Mouse (Mus musculus) forebrain, embryonic 15.5 days (tissue): ENCODE results near the gene Vtn. TPM values are rescaled to one million over a fixed set of nuclear protein-coding genes. Genes with fewer than 3 reads are reported as not detected.
"Not testable (repeated sequence)": the region's sequence is repeated elsewhere in the genome, so short reads cannot be mapped to it uniquely, and the experiment has no call there.

Source experiments
- ATAC-seq: fragments of 200-750 bp; cut with Nextera tagmentation; replicated peaks from 2 replicates; pipeline ENCODE4 v1.8.0; 2017; ENCODE audit warnings: mild to moderate bottlenecking, moderate TSS enrichment, moderate library complexity
- H3K27ac ChIP-seq: fragments of 300-500 bp; sonication (generic); replicated peaks from 2 replicates; pipeline ENCODE4 v1.5.1; 2015; ENCODE audit warnings: mild to moderate bottlenecking, inconsistent platforms
- H3K27me3 ChIP-seq: fragments of 300-500 bp; sonication (generic); 2 replicates; pipeline ENCODE4 v1.6.1; 2015; ENCODE audit warnings: inconsistent platforms
- H3K36me3 ChIP-seq: fragments of 300-500 bp; sonication (generic); 2 replicates; pipeline ENCODE4 v1.6.1; 2015; ENCODE audit warnings: mild to moderate bottlenecking, inconsistent platforms
- H3K4me1 ChIP-seq: fragments of 300-500 bp; sonication (generic); 2 replicates; pipeline ENCODE4 v1.6.1; 2015; ENCODE audit warnings: inconsistent platforms
- H3K4me2 ChIP-seq: fragments of 300-500 bp; sonication (generic); replicated peaks from 2 replicates; pipeline ENCODE4 v1.6.1; 2015; ENCODE audit warnings: mild to moderate bottlenecking, inconsistent platforms
- H3K4me3 ChIP-seq: fragments of 300-500 bp; sonication (generic); 2 replicates; pipeline ENCODE4 v1.5.1; 2015; ENCODE audit warnings: mild to moderate bottlenecking, inconsistent platforms
- H3K9ac ChIP-seq: fragments of 300-500 bp; sonication (generic); replicated peaks from 2 replicates; pipeline ENCODE4 v1.6.1; 2015; ENCODE audit warnings: mild to moderate bottlenecking, inconsistent platforms
- H3K9me3 ChIP-seq: fragments of 300-500 bp; sonication (generic); 2 replicates; pipeline ENCODE4 v1.6.1; 2016; ENCODE audit warnings: inconsistent platforms
- WGBS: fragments of 180-500 bp; shearing (Covaris S2); methylation state at CpG from one replicate; pipeline ENCODE4 v1.1.7; 2015; ENCODE audit warnings: mixed read lengths; 5-methylcytosine and 5-hydroxymethylcytosine counted together
- polyA plus RNA-seq: library from polyadenylated mRNA; unstranded; fragments of >200 nt; fragmentation: Nextera tagmentation; extraction: Ambion mirVana; gene quantifications from 2 replicates; pipeline ENCODE4 v1.2.1, GENCODE M21; 2015

The Vtn gene
- polyA plus RNA-seq, 1 experiment from 2014 or later = 69.0 TPM

DNA sequence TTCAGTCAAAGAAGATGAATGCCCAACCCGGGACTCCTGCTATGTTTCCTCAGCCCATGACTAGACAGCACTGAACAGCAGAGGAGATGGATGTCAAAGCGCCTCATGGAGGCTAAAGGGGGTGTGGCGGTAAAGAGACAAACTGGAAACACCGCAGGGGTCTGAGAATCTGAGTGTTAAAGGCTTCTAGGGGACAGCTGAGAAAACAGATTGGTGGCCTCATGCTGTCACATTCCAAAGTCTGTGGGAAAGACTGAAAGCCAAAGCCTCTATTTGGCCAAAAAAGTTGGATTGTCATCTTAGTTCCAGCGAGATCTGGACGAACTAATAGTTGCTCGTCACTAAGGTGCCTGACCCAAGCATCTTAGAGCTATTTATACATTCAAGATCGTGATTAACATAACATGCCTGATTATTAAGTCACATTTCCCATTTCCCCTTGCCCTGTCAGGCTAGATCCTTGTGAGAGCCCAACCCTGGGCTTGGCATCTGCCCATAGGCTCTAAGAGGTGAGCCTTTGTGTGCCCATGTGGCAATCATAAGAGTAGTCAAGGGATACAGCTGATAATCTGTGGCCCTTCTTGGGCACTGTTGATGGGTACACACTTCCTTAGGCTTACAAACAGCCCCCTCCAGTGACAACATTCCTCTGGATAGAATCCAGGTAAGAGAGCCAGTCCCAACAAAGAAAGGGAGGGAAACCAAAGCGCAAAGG is 24.5 kb downstream of the Vtn start:
- Histone ChIP-seq H3K27me3 (no peaks in the 10 kb centered on the region), H3K4me1 (no peaks in the 10 kb centered on the region), H3K4me3 (no peak overlapping the region), H3K9ac (no peak overlapping the region), H3K27ac (0 out of 2 replicates have a peak overlapping the region, but pooled peaks have one; percentile 21), H3K4me2 (no peak overlapping the region), H3K36me3 (peaks cover 95% of the 10 kb centered on the region), H3K9me3 (no peaks in the 10 kb centered on the region)
- no peak for ATAC-seq
- 84% methylated on average over 9 of the region's 9 CpGs for WGBS

DNA sequence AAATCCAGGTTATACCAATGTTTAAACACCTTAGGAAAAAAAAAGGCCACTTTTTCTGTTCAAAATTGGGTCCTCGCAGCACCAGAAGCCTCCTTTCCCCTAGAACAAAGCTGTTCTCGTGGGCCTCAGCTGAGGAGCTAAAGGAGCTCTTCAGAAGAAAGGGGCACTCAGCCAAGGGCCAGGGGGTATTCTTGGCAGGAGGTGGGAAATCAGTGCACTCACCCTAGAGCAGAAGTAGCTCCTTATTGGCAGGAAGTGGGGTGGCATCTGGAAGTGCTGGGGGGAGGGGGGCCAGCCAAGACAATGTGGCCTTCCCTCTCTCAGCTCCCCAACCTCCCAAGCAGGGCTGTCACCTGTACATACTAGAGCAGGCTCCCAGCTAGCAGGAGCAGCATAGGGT is 25.9 kb downstream of the Vtn start:
- ATAC-seq = no peak
- Histone ChIP-seq H3K9me3 (no peaks in the 10 kb centered on the region), H3K27me3 (no peaks in the 10 kb centered on the region), H3K36me3 (peaks cover 93% of the 10 kb centered on the region), H3K4me1 (no peaks in the 10 kb centered on the region), H3K9ac (no peak overlapping the region), H3K4me2 (no peak overlapping the region), H3K4me3 (no peak overlapping the region), H3K27ac (peak overlapping the region; percentile 7; the same call in 1 of the 2 replicates)
- WGBS = 35% methylated on average over 2 of the region's 2 CpGs

DNA sequence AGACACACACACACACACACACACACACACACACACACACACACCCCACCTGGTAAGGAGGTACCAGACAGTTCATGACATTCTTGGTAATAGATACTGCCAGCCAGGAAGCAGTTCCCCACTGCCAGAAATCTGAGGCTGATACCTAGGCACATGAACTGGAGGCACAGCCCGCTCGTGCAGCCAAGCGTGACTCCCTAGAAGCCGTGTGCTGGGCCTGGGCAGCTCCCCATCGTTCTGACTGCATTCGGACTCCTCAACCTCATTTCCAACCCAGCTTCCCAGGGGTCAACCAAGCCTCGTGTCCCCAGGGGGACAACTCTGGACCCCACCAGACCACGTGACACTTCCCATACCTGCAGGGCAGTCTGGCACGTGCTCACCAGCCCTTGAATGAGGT is 29.8 kb downstream of the Vtn start:
- no peak overlapping the region for H3K4me3 ChIP-seq
- no peaks in the 10 kb centered on the region for H3K27me3 ChIP-seq
- no peak for ATAC-seq
- no peak overlapping the region for H3K27ac ChIP-seq
- H3K36me3 ChIP-seq = peaks cover 61% of the 10 kb centered on the region
- no peak overlapping the region for H3K4me2 ChIP-seq
- H3K9me3 ChIP-seq = no peaks in the 10 kb centered on the region
- H3K9ac ChIP-seq = no peak overlapping the region
- WGBS = 84% methylated on average over 9 of the region's 9 CpGs
- H3K4me1 ChIP-seq = no peaks in the 10 kb centered on the region

DNA sequence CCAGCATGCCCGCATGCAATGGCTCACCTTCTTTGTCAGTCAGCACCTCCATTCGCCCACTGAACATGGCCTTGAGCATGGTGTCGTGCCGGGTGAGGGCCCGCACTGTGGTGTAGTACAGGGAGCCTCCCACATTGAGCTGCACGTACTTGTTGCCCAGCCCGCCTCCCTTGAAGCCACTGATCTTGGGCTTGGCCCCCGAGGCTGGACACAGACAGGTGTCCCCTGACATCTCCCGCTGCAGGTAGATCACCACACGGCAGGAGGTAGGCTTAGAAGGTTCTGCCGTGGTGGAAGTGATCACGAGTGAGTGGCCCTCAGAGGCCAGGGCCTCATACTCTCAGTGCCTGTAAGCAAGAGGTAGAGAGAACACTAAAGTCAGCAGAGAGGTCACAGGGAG is 31.1 kb downstream of the Vtn start:
- ATAC-seq = no peak
- peaks cover 48% of the 10 kb centered on the region for H3K36me3 ChIP-seq
- 90% methylated on average over 12 of the region's 12 CpGs for WGBS
- H3K27ac ChIP-seq = no peak overlapping the region
- H3K9ac ChIP-seq = no peak overlapping the region
- peaks cover 9% of the 10 kb centered on the region for H3K4me1 ChIP-seq
- H3K27me3 ChIP-seq = no peaks in the 10 kb centered on the region
- no peak overlapping the region for H3K4me3 ChIP-seq
- H3K9me3 ChIP-seq = no peaks in the 10 kb centered on the region
- H3K4me2 ChIP-seq = no peak overlapping the region

DNA sequence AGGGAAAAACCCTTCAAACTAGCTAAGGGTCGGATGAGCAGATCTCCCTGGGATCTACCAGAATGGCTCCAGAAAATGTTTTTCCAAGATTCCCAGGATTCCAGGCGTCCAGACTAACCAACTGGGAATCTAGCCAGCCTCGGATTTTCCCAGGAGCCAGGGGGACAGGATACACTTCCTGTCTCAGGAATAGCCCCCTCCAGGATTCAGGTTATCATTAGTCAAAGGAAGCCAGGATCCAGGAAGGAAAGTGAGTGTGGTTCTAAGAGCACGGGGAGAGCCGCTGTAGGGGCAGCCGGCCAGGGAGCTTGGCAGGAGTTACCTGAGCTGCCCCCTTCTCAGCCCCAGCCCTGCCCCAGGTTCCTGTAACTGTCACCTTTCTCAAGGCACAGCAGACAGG is 32.2 kb downstream of the Vtn start:
- no peak for ATAC-seq
- H3K9ac ChIP-seq = no peak overlapping the region
- H3K4me3 ChIP-seq = no peak overlapping the region
- H3K27me3 ChIP-seq = no peaks in the 10 kb centered on the region
- peaks cover 38% of the 10 kb centered on the region for H3K36me3 ChIP-seq
- peaks cover 13% of the 10 kb centered on the region for H3K4me1 ChIP-seq
- 0 out of 2 replicates have a peak overlapping the region, but pooled peaks have one; percentile 21 for H3K27ac ChIP-seq
- WGBS = 86% methylated on average over 6 of the region's 6 CpGs
- H3K4me2 ChIP-seq = no peak overlapping the region
- no peaks in the 10 kb centered on the region for H3K9me3 ChIP-seq

DNA sequence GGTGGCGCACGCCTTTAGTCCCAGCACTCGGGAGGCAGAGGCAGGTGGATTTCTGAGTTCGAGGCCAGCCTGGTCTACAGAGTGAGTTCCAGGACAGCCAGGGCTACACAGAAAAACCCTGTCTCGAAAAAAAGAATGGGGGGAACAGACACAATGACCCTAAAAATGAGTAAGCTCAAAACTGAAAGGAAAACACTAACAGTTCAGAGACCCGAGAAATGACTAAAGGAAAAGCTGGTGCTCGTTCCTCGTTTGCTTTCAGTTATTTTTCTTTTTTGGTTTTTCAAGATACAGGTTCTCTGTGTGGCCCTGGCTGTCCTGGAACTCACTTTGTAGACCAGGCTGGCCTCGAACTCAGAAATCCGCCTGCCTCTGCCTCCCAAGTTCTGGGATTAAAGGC is 32.6 kb downstream of the Vtn start:
- not testable (repeated sequence) for H3K4me3 ChIP-seq, H3K27me3 ChIP-seq, ATAC-seq, H3K9ac ChIP-seq, H3K4me2 ChIP-seq, H3K9me3 ChIP-seq
- Histone ChIP-seq H3K4me1 (peaks cover 13% of the 10 kb centered on the region), H3K36me3 (peaks cover 33% of the 10 kb centered on the region), H3K27ac (0 out of 2 replicates have a peak overlapping the region, but pooled peaks have one; percentile 21)
- 92% methylated on average over 10 of the region's 10 CpGs for WGBS

DNA sequence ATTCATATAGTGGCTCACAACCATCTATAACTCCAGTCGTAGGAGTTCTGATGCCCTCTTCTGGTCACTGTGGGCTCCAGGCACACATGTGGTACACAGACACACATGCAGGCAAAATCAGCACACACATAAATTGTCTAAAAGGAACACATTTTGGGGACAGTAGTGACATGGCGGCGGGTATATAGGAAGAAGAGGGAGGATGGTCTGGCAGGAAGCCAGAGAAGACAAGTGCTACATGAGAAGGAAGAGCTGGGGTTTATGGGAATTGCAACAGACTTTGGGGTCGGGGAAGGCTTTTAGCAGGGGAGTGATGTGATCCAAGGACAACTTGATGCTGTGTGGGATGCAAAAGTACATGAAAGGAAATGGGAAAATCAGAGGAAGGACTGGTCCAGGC is 35.6 kb downstream of the Vtn start:
- 84% methylated on average over 4 of the region's 4 CpGs for WGBS
- Histone ChIP-seq H3K4me3 (peak overlapping the region; percentile 55; the same call in 1 of the 2 replicates), H3K9me3 (no peaks in the 10 kb centered on the region), H3K27ac (0 out of 2 replicates have a peak overlapping the region, but pooled peaks have one; percentile 92), H3K36me3 (peaks cover 18% of the 10 kb centered on the region), H3K9ac (no peak overlapping the region), H3K4me1 (peaks cover 27% of the 10 kb centered on the region), H3K4me2 (peak overlapping the region; percentile 71), H3K27me3 (no peaks in the 10 kb centered on the region)
- no peak for ATAC-seq

DNA sequence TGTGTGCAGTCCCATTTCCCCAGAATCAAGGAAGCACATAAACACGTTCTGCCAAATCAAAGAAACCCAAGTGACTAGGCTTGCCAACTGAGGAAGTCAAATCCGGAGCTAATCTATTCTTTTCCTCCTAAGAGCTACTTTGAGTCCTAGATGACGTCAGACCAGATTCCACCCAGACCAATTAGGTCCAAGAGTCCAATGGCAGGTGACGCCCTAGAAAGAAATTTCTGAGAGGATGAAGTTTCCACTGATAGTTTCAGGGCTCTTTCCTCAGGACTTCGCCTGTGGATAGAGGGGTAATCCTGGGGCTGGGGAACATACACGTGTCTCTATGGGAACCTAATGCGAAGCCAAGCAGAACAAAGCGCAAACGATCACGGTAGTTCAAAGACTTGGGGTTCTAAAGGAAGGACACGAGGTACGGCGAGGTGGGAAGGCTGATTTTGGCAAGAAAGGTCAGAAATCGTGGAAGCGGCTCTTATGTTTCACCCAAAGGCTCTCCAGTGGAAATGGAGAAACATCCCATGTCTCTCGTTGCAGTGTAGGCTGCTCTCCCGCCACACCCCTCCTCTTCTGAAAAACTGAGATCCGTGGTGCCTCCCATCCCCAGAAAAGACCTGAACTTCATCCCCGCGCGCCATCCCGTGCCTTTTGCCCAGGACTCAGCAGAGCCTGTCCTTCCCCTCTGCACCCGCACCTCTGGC is 36.6 kb downstream of the Vtn start:
- Histone ChIP-seq H3K9ac (peak overlapping the region; percentile 76), H3K4me1 (peaks cover 27% of the 10 kb centered on the region), H3K9me3 (no peaks in the 10 kb centered on the region), H3K27me3 (no peaks in the 10 kb centered on the region), H3K4me2 (peak overlapping the region; percentile 71), H3K36me3 (peaks cover 21% of the 10 kb centered on the region), H3K27ac (peak overlapping the region; percentile 92), H3K4me3 (peak overlapping the region; percentile 55)
- 0% methylated on average over 23 of the region's 23 CpGs for WGBS
- peak; percentile 27; the same call in 1 of the 2 replicates for ATAC-seq

DNA sequence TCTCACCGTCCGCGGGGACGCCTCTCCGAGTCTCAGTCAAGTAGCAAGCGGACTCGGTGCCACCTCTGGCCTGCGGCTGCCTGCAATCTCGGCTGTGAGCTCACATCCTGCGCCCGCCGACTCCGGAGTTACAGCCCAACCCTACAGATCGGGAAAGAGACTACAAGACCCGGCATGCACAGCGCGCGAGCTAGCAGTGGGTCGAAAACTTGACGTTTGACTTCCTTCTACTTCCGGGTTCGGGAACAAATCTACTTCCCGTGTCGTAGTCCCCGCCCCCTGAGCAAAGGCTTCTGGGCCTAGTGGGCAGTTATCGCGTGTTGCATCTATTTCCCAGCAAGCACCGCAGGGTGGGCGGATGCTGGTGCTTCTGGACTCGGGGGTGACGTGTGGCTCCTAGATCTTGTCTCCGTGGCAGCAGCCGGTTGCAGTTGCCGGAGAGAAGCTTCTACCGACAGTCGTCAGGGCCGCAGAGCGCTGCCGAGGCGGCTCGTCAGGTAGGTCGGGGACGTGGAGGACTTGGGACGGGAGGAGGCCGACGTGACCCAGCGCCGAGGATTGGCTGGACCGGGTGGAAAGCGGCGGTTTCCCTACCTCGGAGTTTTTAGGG is 37.3 kb downstream of the Vtn start, which contains the start of the genes Tnfaip1 and Ift20:
Gene Tnfaip1 (minus strand): TSS at position 253 of the 610 bp plus-strand sequence.
Gene Ift20 (plus strand): TSS at position 282 of the 610 bp plus-strand sequence.
- under 1% methylated on average over 52 of the region's 52 CpGs for WGBS
- Histone ChIP-seq H3K4me3 (peak within 1 kb of the TSS; percentile 55), H3K4me1 (peaks cover 27% of the 10 kb centered on the region), H3K9me3 (no peaks in the 10 kb centered on the region), H3K27me3 (no peaks in the 10 kb centered on the region), H3K27ac (peak within 1 kb of the TSS; percentile 92), H3K36me3 (peaks cover 25% of the 10 kb centered on the region), H3K4me2 (peak within 1 kb of the TSS; percentile 71), H3K9ac (peak within 1 kb of the TSS; percentile 76)
- ATAC-seq = peak; percentile 99

DNA sequence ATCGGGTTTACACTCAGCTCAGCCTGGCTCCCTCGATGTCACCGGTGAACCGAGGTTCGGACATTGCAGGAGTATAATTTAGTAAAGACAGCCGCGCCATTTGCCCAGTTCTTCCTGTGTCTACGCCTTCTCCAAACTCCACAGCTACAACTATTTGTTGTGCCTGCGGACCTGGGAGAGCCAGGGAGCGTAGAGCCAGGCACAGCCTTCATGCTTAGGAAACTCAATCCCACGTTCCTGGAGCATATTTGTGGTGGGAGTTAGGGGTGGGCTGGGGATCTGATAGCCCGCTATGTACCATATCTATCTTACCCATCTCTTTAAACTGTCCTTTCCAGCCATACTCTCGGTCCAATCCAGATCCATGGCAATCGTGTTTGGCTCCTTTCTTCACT is 37.8 kb downstream of the Vtn start:
- peak overlapping the region; percentile 81 for H3K27ac ChIP-seq
- peak overlapping the region; percentile 71 for H3K4me2 ChIP-seq
- H3K9me3 ChIP-seq = no peaks in the 10 kb centered on the region
- no peaks in the 10 kb centered on the region for H3K27me3 ChIP-seq
- peak overlapping the region; percentile 76 for H3K9ac ChIP-seq
- H3K36me3 ChIP-seq = peaks cover 28% of the 10 kb centered on the region
- H3K4me3 ChIP-seq = peak overlapping the region; percentile 55
- no peak; the same call in 1 of the 2 replicates for ATAC-seq
- peaks cover 27% of the 10 kb centered on the region for H3K4me1 ChIP-seq
- 4% methylated on average over 14 of the region's 14 CpGs for WGBS

DNA sequence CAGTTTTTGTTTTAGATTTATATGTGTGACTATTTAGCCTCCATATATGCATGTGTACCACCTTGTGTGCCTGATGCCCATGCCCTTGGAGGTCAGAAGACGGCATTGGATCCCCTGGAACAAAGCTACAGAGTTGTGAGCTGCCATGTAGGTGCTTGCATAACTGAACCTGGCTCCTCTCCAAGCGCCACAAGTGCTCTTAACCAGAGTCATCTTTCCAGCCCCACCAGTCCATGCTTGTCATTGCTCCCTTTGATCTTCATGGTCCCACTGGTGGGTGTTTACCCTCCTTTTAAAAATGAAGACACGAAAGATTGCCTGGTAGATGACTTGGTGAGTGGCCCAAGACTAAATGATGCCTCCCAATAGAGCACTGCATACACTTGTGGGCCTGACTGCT is 41.5 kb downstream of the Vtn start:
- H3K9me3 ChIP-seq = no peaks in the 10 kb centered on the region
- no peaks in the 10 kb centered on the region for H3K27me3 ChIP-seq
- no peak overlapping the region for H3K4me2 ChIP-seq
- peaks cover 44% of the 10 kb centered on the region for H3K36me3 ChIP-seq
- peaks cover 14% of the 10 kb centered on the region for H3K4me1 ChIP-seq
- no peak overlapping the region for H3K4me3 ChIP-seq
- H3K27ac ChIP-seq = no peak overlapping the region
- H3K9ac ChIP-seq = no peak overlapping the region
- ATAC-seq = no peak
- 90% methylated on average over 3 of the region's 3 CpGs for WGBS
